Mouse (Mus musculus): Measurements from ENCODE around the gene Irx2. TPM values are rescaled to one million over a fixed set of nuclear protein-coding genes. Genes with fewer than 3 reads are reported as not detected.

The Irx2 gene
- total RNA-seq, 2 experiments from 2014 or later: not detected

- no peak for DNase-seq
Observed at GRCm38 (mm10) chr13:72637536-72637935, 8.9 kb downstream of the Irx2 start.

DNA sequence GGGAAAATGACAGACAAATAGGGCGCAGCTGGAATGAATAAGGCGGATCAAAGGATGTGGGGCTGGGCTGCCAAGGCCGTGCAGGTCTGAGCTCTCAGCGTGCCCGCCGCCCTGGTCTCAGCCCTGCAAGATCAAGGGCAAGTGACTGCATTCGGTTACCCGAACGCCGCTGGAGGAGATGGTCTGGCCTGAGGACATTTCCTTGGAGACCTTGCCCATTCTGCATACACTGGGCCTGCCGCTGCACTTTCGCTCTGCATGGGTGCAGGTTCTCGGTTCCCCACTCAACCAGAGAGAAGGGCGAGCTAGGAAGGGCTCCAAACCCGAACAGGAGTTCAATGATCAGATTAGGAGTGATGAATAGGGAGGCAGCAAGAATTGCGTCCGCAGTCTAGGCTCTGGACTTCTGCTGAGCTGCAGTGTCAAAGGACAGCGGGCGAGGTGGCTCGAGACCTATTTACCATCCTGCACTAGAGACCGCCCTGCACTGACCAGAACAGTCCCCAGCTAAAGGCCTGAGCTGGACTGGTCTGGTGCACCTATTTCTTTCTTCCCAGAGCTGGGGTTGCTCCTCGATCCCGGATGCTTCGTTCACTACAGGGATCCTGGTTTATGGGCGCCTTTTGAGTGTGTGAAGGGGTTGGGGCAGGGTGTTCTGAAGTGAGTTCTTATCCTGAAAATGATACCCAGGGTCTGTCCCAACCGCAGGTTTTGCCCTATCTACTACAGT is 9.9 kb downstream of the Irx2 start:
- DNase-seq: no peak

GRCm38 (mm10) chr13:72639441-72640130 is 11.0 kb downstream of the Irx2 start:
- DNase-seq: no peak

GRCm38 (mm10) chr13:72640131-72640521 is 11.5 kb downstream of the Irx2 start:
- DNase-seq: no peak

DNA sequence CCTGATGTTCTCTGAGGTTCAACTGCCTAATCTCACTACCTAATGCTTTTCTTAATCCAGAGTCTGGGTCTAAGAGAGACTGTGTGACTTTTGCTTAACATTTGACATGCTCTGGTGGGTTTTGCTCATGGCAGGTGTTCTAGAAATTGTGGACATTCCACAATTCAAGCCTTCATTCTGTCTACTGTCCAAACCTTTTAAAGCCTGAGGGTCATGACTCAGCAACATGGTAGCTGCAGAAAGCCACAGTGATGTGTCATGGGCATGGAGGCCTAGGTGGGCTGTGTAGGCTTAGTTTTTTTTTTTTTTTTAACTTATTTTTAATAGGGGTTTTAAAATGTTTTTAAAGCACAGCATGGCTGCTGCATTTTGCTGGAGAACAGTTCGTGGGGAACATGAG is 27.8 kb downstream of the Irx2 start:
- DNase-seq: no peak

DNA sequence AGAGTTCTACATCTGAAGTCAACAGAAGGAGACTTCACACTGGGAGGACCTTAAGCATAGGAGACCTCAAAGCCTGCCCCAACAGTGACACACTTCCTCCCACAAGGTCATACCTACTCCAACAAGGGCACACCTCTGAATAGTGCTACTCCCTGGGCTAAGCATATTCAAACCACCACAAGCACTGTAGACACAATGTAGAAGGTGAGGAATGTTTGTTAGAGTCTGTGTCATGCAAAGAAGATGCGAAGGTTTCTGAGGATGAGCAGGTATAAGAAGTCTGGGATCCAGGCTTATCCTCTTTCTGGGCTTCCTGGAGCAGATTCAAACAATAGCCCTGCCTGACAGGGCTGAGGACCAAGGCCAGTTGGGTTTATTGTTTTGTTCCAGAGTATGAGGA is 47.2 kb downstream of the Irx2 start:
- DNase-seq: no peak

All from gastrocnemius, postnatal 25 days (tissue).